Mouse (Mus musculus): Measurements from ENCODE around the gene Actg1. TPM values are rescaled to one million over a fixed set of nuclear protein-coding genes. Genes with fewer than 3 reads are reported as not detected.
"Not testable (repeated sequence)": the region's sequence is repeated elsewhere in the genome, so short reads cannot be mapped to it uniquely, and the experiment has no call there.

Actg1 gene
- polyA plus RNA-seq, 2 experiments = 256 to 451 TPM

- no peak for DNase-seq (ENCODE audit: low read depth in 3 of 3, low spot score in 3 of 3)
- Histone ChIP-seq H3K4me3 (ENCODE audit: insufficient read depth in 1 of 2, low read depth in 2 of 2, low read length in 2 of 2) (no peak overlapping the region), H3K36me3 (replicated peaks; ENCODE audit: control insufficient read depth, insufficient read depth, low read depth) (no peaks in the 10 kb centered on the region), H3K27ac (peak overlapping the region; percentile 96), H3K9me3 (ENCODE audit: control insufficient read depth, low read length) (no peaks in the 10 kb centered on the region), H3K9ac (replicated peaks) (peak overlapping the region; percentile 67), H3K27me3 (ENCODE audit: control insufficient read depth, insufficient read depth, low read length) (peaks cover 17% of the 10 kb centered on the region), H3K4me1 (replicated peaks; ENCODE audit: control insufficient read depth in 2 of 2, insufficient read depth in 2 of 2, low read length in 1 of 2) (peaks cover 44 to 62% of the 10 kb centered on the region in 2 experiments), H3K4me2 (ENCODE audit: low read depth) (peak overlapping the region; percentile 63)
- 64% methylated on average over 13 of the region's 13 CpGs for WGBS (ENCODE audit: insufficient replicate concordance)
- ATAC-seq (ENCODE audit: insufficient read depth) = no peak
- TF ChIP-seq CTCF (IDR thresholded peaks at IDR 0.05; ENCODE audit: low read depth) (no peak), EP300 (IDR thresholded peaks at IDR 0.05; ENCODE audit: low read depth) (no peak)
These were observed 4.4 kb upstream of the Actg1 start for GRCm38 (mm10) chr11:120352571-120353290.

GRCm38 (mm10) chr11:120352093-120352350 is 3.7 kb upstream of the Actg1 start:
- peaks cover 17% of the 10 kb centered on the region for H3K27me3 ChIP-seq (ENCODE audit: control insufficient read depth, insufficient read depth, low read length)
- not testable (repeated sequence) for H3K4me2 ChIP-seq (ENCODE audit: low read depth); H3K9ac ChIP-seq (replicated peaks); H3K36me3 ChIP-seq (replicated peaks; ENCODE audit: control insufficient read depth, insufficient read depth, low read depth); DNase-seq (ENCODE audit: low read depth in 3 of 3, low spot score in 3 of 3); ATAC-seq (ENCODE audit: insufficient read depth); H3K4me3 ChIP-seq (ENCODE audit: insufficient read depth in 1 of 2, low read depth in 2 of 2, low read length in 2 of 2); H3K9me3 ChIP-seq (ENCODE audit: control insufficient read depth, low read length); H3K27ac ChIP-seq
- peaks cover 44 to 58% of the 10 kb centered on the region in 2 experiments for H3K4me1 ChIP-seq (replicated peaks; ENCODE audit: control insufficient read depth in 2 of 2, insufficient read depth in 2 of 2, low read length in 1 of 2)
- WGBS (ENCODE audit: insufficient replicate concordance) = 86% methylated on average over 5 of the region's 5 CpGs

- Histone ChIP-seq H3K36me3 (replicated peaks; ENCODE audit: control insufficient read depth, insufficient read depth, low read depth) (peaks cover 6% of the 10 kb centered on the region), H3K4me1 (replicated peaks; ENCODE audit: control insufficient read depth in 2 of 2, insufficient read depth in 2 of 2, low read length in 1 of 2) (peaks cover 44 to 58% of the 10 kb centered on the region in 2 experiments), H3K9me3 (ENCODE audit: control insufficient read depth, low read length) (no peaks in the 10 kb centered on the region), H3K9ac (replicated peaks) (no peak overlapping the region), H3K27ac (no peak overlapping the region; the same call in 1 of the 2 replicates), H3K4me3 (ENCODE audit: insufficient read depth in 1 of 2, low read depth in 2 of 2, low read length in 2 of 2) (no peak overlapping the region), H3K4me2 (ENCODE audit: low read depth) (no peak overlapping the region), H3K27me3 (ENCODE audit: control insufficient read depth, insufficient read depth, low read length) (peaks cover 17% of the 10 kb centered on the region)
- TF ChIP-seq CTCF (IDR thresholded peaks at IDR 0.05; ENCODE audit: low read depth) = no peak
- TF ChIP-seq EP300 (IDR thresholded peaks at IDR 0.05; ENCODE audit: low read depth) = no peak
- 76% methylated on average over 10 of the region's 10 CpGs for WGBS (ENCODE audit: insufficient replicate concordance)
- DNase-seq (ENCODE audit: low read depth in 3 of 3, low spot score in 3 of 3) (no peak), ATAC-seq (ENCODE audit: insufficient read depth) (no peak)
These were observed 3.1 kb upstream of the Actg1 start for GRCm38 (mm10) chr11:120351250-120352092.

- TF ChIP-seq EP300 (IDR thresholded peaks at IDR 0.05; ENCODE audit: low read depth) = no peak
- TF ChIP-seq CTCF (IDR thresholded peaks at IDR 0.05; ENCODE audit: low read depth) = no peak
- Histone ChIP-seq H3K4me1 (replicated peaks; ENCODE audit: control insufficient read depth in 2 of 2, insufficient read depth in 2 of 2, low read length in 1 of 2) (peaks cover 36 to 51% of the 10 kb centered on the region in 2 experiments), H3K4me3 (ENCODE audit: insufficient read depth in 1 of 2, low read depth in 2 of 2, low read length in 2 of 2) (peak overlapping the region in 1 of 2 experiments; percentile 99; a peak in 2 of 4 replicates), H3K36me3 (replicated peaks; ENCODE audit: control insufficient read depth, insufficient read depth, low read depth) (peaks cover 8% of the 10 kb centered on the region), H3K27me3 (ENCODE audit: control insufficient read depth, insufficient read depth, low read length) (peaks cover 17% of the 10 kb centered on the region), H3K9ac (replicated peaks) (no peak overlapping the region), H3K4me2 (ENCODE audit: low read depth) (peak overlapping the region; percentile 100), H3K9me3 (ENCODE audit: control insufficient read depth, low read length) (no peaks in the 10 kb centered on the region), H3K27ac (0 out of 2 replicates have a peak overlapping the region, but pooled peaks have one; percentile 8)
- ATAC-seq (ENCODE audit: insufficient read depth) (no peak), DNase-seq (ENCODE audit: low read depth in 3 of 3, low spot score in 3 of 3) (no peak)
- WGBS (ENCODE audit: insufficient replicate concordance) = 42% methylated on average over 11 of the region's 11 CpGs
These were observed 2.4 kb upstream of the Actg1 start for GRCm38 (mm10) chr11:120350711-120351110.

Measured in liver, embryonic 14.5 days (tissue).